Mouse (Mus musculus) cerebellum, postnatal 14 days (tissue): ENCODE results near the gene Syt8.

Source experiments
- DNase-seq, 2 experiments: peaks; one replicate each; pipeline ENCODE4 v3.0.0; 2021; ENCODE audit warnings: mixed read lengths in 2 of 2

Syt8 gene

GRCm38 (mm10) chr7:142478001-142478400 is 43.4 kb downstream of the Syt8 start:
- no peak for DNase-seq

GRCm38 (mm10) chr7:142478574-142478973 is 43.9 kb downstream of the Syt8 start:
- DNase-seq = no peak

GRCm38 (mm10) chr7:142479307-142479706 is 44.7 kb downstream of the Syt8 start:
- DNase-seq = no peak

- no peak for DNase-seq
These were observed 45.2 kb downstream of the Syt8 start for GRCm38 (mm10) chr7:142479886-142480285.

DNA sequence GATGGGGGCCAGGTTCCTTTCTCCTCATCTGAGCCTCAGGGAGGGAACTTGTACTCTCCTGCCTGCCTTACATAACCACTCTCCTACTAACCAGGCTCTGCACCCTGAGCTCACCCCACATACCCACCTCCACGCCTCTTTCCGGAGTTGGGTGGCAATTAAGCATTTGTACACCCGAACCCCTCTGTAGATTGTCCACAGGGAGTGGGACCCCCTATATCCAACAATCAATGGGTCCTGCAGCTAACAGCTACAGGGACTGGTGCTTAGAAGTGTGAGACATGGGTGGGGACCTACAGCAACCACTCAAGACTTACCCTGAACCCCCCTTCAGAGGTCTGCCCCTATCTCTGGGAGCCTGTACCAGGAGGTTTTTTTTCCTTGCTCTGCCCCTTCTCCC is 46.0 kb downstream of the Syt8 start:
- DNase-seq = no peak

DNA sequence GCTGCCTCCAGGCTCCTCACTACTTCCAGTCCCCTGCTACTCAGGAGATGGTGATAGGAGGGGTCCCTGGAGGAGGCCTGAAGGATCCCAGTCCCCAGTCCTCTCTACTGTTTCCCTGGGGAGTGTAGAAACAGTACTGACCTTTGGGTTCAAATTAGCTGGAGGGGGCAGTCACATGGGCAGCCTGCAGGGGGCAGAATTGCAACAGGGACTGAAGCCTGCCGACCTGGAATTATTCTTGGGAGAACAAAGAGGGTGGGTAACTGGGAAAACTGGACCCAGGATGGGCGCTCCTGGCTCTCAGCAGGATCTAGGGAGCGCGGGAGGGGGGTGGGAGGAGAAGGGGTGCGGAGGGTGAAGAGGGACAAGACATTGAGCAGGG is 46.5 kb downstream of the Syt8 start:
- peak; percentile 69 to 79 for DNase-seq

- DNase-seq = peak in 1 of 2 experiments; percentile 37
These were observed 47.1 kb downstream of the Syt8 start for GRCm38 (mm10) chr7:142481568-142482255.

DNA sequence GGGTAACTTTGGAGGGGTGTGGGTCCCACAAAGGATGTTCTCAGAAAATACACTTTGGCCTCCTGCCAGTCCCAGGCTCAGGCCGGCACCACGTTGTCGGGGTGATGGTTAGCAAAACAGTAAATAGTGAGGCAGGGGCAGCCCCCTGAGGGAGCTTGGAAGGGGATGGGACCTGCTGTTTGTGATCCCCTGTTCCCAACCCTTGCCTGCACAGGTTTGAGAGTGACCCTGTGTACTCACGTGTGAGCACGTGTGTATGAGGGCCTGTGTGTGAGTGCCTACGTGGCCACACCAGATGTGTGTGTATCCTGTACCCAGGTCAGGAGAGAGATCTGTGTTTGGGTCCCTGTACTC is 47.6 kb downstream of the Syt8 start:
- peak in 1 of 2 experiments; percentile 39 for DNase-seq

DNA sequence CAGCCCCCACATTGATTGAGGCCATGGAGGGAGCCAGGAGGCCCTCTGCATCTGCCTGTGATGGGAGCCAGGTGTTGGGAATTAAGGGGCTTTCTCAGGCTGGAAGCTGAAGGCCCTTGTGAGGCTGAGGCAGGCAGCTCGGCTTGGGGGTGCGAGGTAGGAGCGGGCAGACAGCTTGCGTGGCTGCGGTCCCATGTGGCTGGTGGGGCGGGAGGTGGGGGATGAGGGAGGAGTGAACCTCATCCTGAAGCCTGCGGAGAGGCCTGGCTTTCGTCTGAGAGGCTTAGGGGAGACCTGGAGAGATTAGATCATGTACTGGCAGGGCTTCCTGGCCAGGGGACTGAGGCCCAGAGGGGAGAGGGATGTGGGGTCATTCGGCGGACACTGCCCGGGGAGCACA is 48.5 kb downstream of the Syt8 start:
- peak in 1 of 2 experiments; percentile 21 for DNase-seq

- DNase-seq = no peak
These were observed 50.1 kb downstream of the Syt8 start for GRCm38 (mm10) chr7:142484780-142485179.

- no peak for DNase-seq
These were observed 52.1 kb downstream of the Syt8 start for GRCm38 (mm10) chr7:142486751-142487162.

GRCm38 (mm10) chr7:142487341-142487859 is 52.8 kb downstream of the Syt8 start:
- DNase-seq = peak; percentile 33 to 39

GRCm38 (mm10) chr7:142488053-142488452 is 53.4 kb downstream of the Syt8 start:
- DNase-seq = no peak
